Mouse (Mus musculus) retina, postnatal 1 day (tissue): ENCODE results near the gene Fam83g.

Source experiments
- DNase-seq: peaks from one replicate; pipeline ENCODE4 v3.0.0-alpha.2; 2012

The Fam83g gene

GRCm38 (mm10) chr11:61652686-61653447 is 31.0 kb upstream of the Fam83g start, which contains the start of gene Grap:
TSS of gene Grap (plus strand) at chr11:61653265.
- no peak for DNase-seq

GRCm38 (mm10) chr11:61653568-61653967 is 30.3 kb upstream of the Fam83g start:
- DNase-seq: no peak

GRCm38 (mm10) chr11:61654786-61655311 is 29.0 kb upstream of the Fam83g start:
- DNase-seq: no peak

GRCm38 (mm10) chr11:61655649-61656048 is 28.2 kb upstream of the Fam83g start:
- no peak for DNase-seq

GRCm38 (mm10) chr11:61656148-61656850 is 27.6 kb upstream of the Fam83g start:
- DNase-seq: no peak

GRCm38 (mm10) chr11:61657432-61657831 is 26.5 kb upstream of the Fam83g start:
- DNase-seq: no peak

GRCm38 (mm10) chr11:61658360-61658922 is 25.4 kb upstream of the Fam83g start:
- no peak for DNase-seq

- no peak for DNase-seq
Observed at GRCm38 (mm10) chr11:61659011-61659858, 24.7 kb upstream of the Fam83g start.

- no peak for DNase-seq
Observed at GRCm38 (mm10) chr11:61660001-61660400, 23.9 kb upstream of the Fam83g start.

GRCm38 (mm10) chr11:61660806-61661392 is 23.0 kb upstream of the Fam83g start:
- no peak for DNase-seq

GRCm38 (mm10) chr11:61662189-61662588 is 21.7 kb upstream of the Fam83g start:
- DNase-seq: no peak

GRCm38 (mm10) chr11:61665401-61665800 is 18.5 kb upstream of the Fam83g start:
- DNase-seq: no peak

- DNase-seq: peak; percentile 60
Observed at GRCm38 (mm10) chr11:61665991-61666799, 17.7 kb upstream of the Fam83g start.

- DNase-seq: no peak
Observed at GRCm38 (mm10) chr11:61667248-61667647, 16.6 kb upstream of the Fam83g start.

- DNase-seq: no peak
Observed at GRCm38 (mm10) chr11:61667782-61668181, 16.1 kb upstream of the Fam83g start.

- no peak for DNase-seq
Observed at GRCm38 (mm10) chr11:61669492-61670490, 14.1 kb upstream of the Fam83g start.

- DNase-seq: no peak
Observed at GRCm38 (mm10) chr11:61671781-61672383, 12.0 kb upstream of the Fam83g start.

- DNase-seq: peak; percentile 40
Observed at GRCm38 (mm10) chr11:61673686-61674085, 10.2 kb upstream of the Fam83g start.

GRCm38 (mm10) chr11:61674151-61674838 is 9.6 kb upstream of the Fam83g start:
- no peak for DNase-seq
